Mouse (Mus musculus): ENCODE data around the gene Plbd2. TPM values are rescaled to one million over a fixed set of nuclear protein-coding genes. Genes with fewer than 3 reads are reported as not detected.
A peak's percentile ranks its signal among the peaks of the same experiment; 100 is the strongest.
"Not testable (repeated sequence)": the region's sequence is repeated elsewhere in the genome, so short reads cannot be mapped to it uniquely, and the experiment has no call there.

Plbd2 gene
- polyA plus RNA-seq, 1 experiment from 2014 or later = 52.5 TPM

DNA sequence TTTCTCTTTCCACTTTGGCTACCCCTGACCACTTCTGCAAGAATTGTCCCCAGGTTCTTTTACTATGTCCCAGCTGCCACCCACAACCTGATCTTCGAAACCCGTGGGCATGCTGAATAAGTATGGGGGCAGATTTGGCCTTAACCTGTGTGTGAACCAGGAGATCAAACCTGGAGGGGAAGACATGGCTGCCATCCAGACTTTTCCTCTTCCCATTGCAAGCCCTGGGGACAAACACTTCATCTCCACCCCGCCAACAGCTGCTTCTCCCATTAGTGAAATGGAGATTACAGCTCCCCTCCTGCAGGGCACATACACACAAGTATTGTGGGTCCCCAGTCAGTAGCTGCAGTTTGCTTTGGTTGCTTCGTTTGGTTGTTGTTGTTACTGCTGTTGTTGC lies 3.9 kb upstream of the Plbd2 start:
- H3K9me3 ChIP-seq = no peaks in the 10 kb centered on the region
- H3K27ac ChIP-seq = no peak overlapping the region
- H3K27me3 ChIP-seq = peaks cover 3% of the 10 kb centered on the region; the same call in 1 of the 2 replicates
- H3K36me3 ChIP-seq = no peaks in the 10 kb centered on the region
- WGBS = 55% methylated on average over 4 of the region's 4 CpGs
- H3K9ac ChIP-seq = no peak overlapping the region
- no peak for ATAC-seq (ENCODE audit: insufficient number of reproducible peaks, insufficient read depth, low FRiP score, low TSS enrichment)
- peaks cover 13% of the 10 kb centered on the region for H3K4me1 ChIP-seq
- no peak overlapping the region for H3K4me3 ChIP-seq
- no peak overlapping the region for H3K4me2 ChIP-seq (replicated peaks)

DNA sequence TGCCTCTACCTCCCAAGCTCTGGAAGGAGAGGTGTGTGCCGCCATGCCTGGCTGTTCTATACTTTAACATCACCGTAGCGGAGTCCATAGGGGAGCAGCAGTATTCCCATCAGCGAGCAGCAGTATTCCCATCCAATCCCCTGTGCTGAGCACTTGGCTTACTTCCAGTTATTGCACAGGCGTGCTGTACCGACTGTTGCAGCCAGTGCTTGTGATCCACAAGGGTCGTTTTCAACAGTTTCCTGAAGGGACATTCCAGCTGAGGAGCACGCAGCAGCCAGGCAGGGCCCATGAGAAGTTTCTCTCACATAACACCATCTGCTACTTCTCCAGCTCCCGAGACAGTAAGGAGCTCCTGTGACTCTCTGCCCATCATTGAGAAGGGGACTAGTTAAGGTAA lies 3.1 kb upstream of the Plbd2 start:
- WGBS = 60% methylated on average over 9 of the region's 9 CpGs
- no peaks in the 10 kb centered on the region for H3K36me3 ChIP-seq

DNA sequence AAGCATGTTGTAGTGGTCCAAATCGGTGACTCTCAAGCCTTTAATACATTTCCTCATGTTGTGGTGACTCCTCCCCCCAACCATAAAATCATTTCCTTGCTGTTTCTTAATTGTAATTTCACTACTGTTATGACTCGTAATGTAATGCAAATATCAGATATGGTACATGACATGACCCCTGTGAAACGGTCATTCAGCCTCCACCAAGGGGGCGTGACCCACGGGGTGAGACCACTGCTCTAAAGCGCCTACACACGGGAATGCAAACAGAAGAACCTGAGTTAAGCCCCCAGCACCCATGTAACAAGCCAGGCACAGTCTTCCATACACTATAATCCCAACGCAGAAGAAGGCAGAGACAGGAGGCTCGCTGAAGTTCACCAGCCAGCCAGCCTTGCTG lies 2.4 kb upstream of the Plbd2 start:
- Histone ChIP-seq H3K36me3 (no peaks in the 10 kb centered on the region), H3K27ac (no peak overlapping the region), H3K4me1 (peaks cover 20% of the 10 kb centered on the region), H3K9me3 (no peaks in the 10 kb centered on the region), H3K27me3 (no peaks in the 10 kb centered on the region), H3K9ac (no peak overlapping the region), H3K4me2 (replicated peaks) (no peak overlapping the region), H3K4me3 (no peak overlapping the region)
- WGBS = 67% methylated on average over 9 of the region's 9 CpGs
- no peak for ATAC-seq (ENCODE audit: insufficient number of reproducible peaks, insufficient read depth, low FRiP score, low TSS enrichment)

More for the DNA sequence above, 3.1 kb upstream of the Plbd2 start:
- no peak overlapping the region for H3K9ac ChIP-seq
- ATAC-seq (ENCODE audit: insufficient number of reproducible peaks, insufficient read depth, low FRiP score, low TSS enrichment) = no peak
- H3K4me1 ChIP-seq = peaks cover 20% of the 10 kb centered on the region
- 0 out of 2 replicates have a peak, but pooled peaks cover 2% of the 10 kb centered on the region for H3K27me3 ChIP-seq
- H3K9me3 ChIP-seq = no peaks in the 10 kb centered on the region
- H3K27ac ChIP-seq = no peak overlapping the region
- H3K4me2 ChIP-seq (replicated peaks) = no peak overlapping the region
- H3K4me3 ChIP-seq = no peak overlapping the region

DNA sequence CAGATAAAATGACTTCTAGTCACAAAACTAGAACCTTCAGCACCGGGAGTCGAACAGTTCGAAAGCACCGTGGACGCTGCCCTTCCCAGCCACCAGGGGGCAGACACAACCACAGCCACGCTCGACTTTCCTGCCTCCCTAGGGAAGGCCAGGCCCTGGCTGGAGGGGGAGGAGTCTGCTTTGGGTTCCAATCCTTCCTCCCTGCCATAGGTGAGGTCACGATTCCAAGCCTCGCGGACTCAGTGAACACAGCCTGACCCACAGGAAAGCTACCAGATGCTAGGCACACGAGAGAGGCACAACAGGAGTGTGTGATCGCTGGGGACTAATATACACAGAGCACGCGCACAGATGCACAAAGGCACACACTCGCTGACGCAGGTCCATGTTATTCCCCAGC lies 1.9 kb upstream of the Plbd2 start:
- Histone ChIP-seq H3K4me2 (replicated peaks) (0 out of 2 replicates have a peak overlapping the region, but pooled peaks have one; percentile 4), H3K4me3 (no peak overlapping the region), H3K9ac (no peak overlapping the region), H3K4me1 (peaks cover 20% of the 10 kb centered on the region), H3K9me3 (no peaks in the 10 kb centered on the region), H3K27ac (no peak overlapping the region), H3K27me3 (no peaks in the 10 kb centered on the region), H3K36me3 (no peaks in the 10 kb centered on the region)
- no peak for ATAC-seq (ENCODE audit: insufficient number of reproducible peaks, insufficient read depth, low FRiP score, low TSS enrichment)
- WGBS = 21% methylated on average over 16 of the region's 16 CpGs

DNA sequence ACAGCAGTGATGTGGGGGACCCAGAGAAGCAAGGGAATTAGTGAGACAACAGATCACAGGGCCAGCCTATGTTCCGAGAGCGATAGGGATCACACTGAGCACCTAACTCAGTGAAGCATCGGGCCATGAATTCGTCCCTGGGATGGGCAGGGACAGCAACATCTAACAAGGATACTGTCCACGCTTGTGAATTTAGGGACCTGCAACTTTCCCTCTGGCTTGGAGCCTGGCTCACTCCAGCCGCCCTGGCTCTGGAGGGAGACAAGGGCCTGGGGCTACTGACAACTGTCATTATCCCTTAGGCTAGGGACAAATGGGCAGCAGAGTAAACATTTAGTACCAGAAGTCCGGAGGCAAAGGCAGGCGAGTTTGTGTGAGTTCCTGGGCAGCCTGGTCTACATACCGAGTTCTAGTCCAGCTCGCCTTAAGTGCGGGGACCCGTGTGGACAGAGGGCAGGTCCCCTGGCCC lies 716 bp downstream of the Plbd2 start:
- peaks cover 20% of the 10 kb centered on the region for H3K4me1 ChIP-seq
- WGBS = 4% methylated on average over 12 of the region's 12 CpGs
- ATAC-seq (ENCODE audit: insufficient number of reproducible peaks, insufficient read depth, low FRiP score, low TSS enrichment) = no peak
- H3K27ac ChIP-seq = no peak overlapping the region
- no peaks in the 10 kb centered on the region for H3K27me3 ChIP-seq
- peak overlapping the region; percentile 96 for H3K4me3 ChIP-seq
- peak overlapping the region; percentile 78 for H3K4me2 ChIP-seq (replicated peaks)
- peak overlapping the region; percentile 89 for H3K9ac ChIP-seq
- H3K9me3 ChIP-seq = no peaks in the 10 kb centered on the region
- H3K36me3 ChIP-seq = peaks cover 7% of the 10 kb centered on the region; the same call in 1 of the 2 replicates

DNA sequence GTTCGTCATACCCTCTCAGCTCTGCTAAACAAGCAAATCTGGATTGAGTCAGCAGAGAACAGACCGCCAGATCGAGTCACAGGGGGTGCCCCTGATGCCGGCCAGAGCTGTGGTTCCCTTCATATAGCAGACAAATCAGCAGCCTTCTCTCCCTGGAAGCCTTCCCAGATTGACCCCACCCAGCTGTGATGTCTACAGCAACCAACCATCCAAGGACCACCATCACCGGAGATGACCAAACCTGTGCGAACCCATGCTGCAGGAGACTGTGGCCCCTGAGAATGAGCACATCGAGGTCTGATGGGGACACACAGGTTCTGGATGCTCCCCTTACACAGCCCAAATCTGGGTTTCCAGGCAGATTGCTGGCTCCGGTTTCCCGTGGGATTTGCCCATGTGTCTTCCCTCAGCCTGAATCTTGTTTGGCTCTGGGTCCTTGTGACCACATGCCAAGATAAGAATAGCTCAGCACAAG lies 1.2 kb downstream of the Plbd2 start:
- Histone ChIP-seq H3K9ac (peak overlapping the region; percentile 89; the same call in 1 of the 2 replicates), H3K4me3 (peak overlapping the region; percentile 96), H3K27me3 (no peaks in the 10 kb centered on the region), H3K4me1 (peaks cover 20% of the 10 kb centered on the region), H3K4me2 (replicated peaks) (peak overlapping the region; percentile 78), H3K36me3 (peaks cover 7% of the 10 kb centered on the region; the same call in 1 of the 2 replicates), H3K27ac (no peak overlapping the region), H3K9me3 (no peaks in the 10 kb centered on the region)
- WGBS = 63% methylated on average over 9 of the region's 9 CpGs
- ATAC-seq (ENCODE audit: insufficient number of reproducible peaks, insufficient read depth, low FRiP score, low TSS enrichment) = no peak

DNA sequence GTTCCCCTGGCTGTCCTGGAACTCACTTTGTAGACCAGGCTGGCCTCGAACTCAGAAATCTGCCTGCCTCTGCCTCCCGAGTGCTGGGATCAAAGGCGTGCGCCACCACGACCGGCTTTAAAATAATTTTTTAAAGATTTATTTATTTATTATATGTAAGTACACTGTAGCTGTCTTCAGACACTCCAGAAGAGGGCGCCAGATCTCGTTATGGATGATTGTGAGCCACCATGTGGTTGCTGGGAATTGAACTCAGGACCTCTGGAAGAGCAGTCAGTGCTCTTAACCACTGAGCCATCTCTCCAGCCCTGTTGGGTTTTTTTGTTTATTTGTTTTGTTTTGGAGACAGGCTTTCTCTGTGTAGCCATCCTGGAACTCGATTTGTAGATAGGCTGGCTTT lies 2.8 kb downstream of the Plbd2 start:
- Histone ChIP-seq H3K36me3 (peaks cover 12% of the 10 kb centered on the region; the same call in 1 of the 2 replicates), H3K4me1 (peaks cover 16% of the 10 kb centered on the region)
- ATAC-seq (ENCODE audit: insufficient number of reproducible peaks, insufficient read depth, low FRiP score, low TSS enrichment); H3K27ac ChIP-seq; H3K9me3 ChIP-seq; H3K4me3 ChIP-seq; H3K27me3 ChIP-seq; H3K9ac ChIP-seq; H3K4me2 ChIP-seq (replicated peaks): not testable (repeated sequence)
- WGBS = 86% methylated on average over 9 of the region's 9 CpGs

DNA sequence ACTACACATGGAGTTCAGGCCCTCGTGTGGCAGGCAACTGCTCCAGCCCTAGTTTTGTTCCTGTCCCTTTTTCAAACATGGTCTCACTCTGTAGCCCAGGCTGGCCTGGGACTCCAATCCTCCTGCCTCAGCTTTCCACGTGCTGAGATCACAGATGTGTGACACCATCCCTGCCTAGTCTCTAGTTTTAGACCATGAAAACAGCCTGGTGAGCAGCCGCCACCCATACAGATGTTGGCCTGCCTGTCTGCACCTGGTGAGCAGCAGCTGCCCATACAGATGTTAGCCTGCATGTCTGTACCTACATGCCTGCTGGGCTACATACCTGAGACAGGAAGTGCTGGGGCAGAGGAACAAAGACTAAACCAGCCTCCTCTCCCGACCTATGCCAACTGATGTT lies 4.2 kb downstream of the Plbd2 start:
- ATAC-seq (ENCODE audit: insufficient number of reproducible peaks, insufficient read depth, low FRiP score, low TSS enrichment) = no peak
- Histone ChIP-seq H3K36me3 (peaks cover 16% of the 10 kb centered on the region; the same call in 1 of the 2 replicates), H3K27ac (no peak overlapping the region), H3K9me3 (no peaks in the 10 kb centered on the region), H3K4me2 (replicated peaks) (no peak overlapping the region), H3K9ac (no peak overlapping the region), H3K27me3 (no peaks in the 10 kb centered on the region), H3K4me1 (peaks cover 13% of the 10 kb centered on the region), H3K4me3 (no peak overlapping the region)
- WGBS = 81% methylated on average over 4 of the region's 4 CpGs

DNA sequence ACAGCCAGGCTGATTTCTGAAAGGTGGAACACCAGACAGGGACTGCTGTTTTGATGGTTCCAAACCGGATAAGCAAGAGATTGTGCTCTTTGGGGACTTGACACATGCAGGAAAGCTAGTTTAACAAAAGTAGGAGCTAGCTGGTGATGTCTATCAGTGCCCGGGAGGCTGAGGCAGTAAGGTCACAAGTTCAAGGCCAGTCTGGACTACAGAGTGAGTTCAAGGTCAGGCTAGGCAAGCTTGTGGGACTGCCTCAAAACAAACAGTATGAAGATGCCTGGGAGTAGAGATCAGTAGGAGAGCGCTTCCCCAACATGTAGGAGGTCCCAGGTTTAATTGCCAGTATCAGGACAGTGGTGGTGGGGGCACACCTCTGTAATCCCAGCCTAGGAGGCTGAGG lies 6.4 kb downstream of the Plbd2 start:
- no peaks in the 10 kb centered on the region for H3K27me3 ChIP-seq
- H3K9ac ChIP-seq = no peak overlapping the region
- H3K4me3 ChIP-seq = no peak overlapping the region
- H3K36me3 ChIP-seq = peaks cover 28% of the 10 kb centered on the region
- ATAC-seq (ENCODE audit: insufficient number of reproducible peaks, insufficient read depth, low FRiP score, low TSS enrichment) = no peak
- peaks cover 4% of the 10 kb centered on the region; the same call in 1 of the 2 replicates for H3K4me1 ChIP-seq
- WGBS = 87% methylated on average over 3 of the region's 3 CpGs
- H3K4me2 ChIP-seq (replicated peaks) = no peak overlapping the region
- H3K27ac ChIP-seq = no peak overlapping the region
- no peaks in the 10 kb centered on the region for H3K9me3 ChIP-seq

DNA sequence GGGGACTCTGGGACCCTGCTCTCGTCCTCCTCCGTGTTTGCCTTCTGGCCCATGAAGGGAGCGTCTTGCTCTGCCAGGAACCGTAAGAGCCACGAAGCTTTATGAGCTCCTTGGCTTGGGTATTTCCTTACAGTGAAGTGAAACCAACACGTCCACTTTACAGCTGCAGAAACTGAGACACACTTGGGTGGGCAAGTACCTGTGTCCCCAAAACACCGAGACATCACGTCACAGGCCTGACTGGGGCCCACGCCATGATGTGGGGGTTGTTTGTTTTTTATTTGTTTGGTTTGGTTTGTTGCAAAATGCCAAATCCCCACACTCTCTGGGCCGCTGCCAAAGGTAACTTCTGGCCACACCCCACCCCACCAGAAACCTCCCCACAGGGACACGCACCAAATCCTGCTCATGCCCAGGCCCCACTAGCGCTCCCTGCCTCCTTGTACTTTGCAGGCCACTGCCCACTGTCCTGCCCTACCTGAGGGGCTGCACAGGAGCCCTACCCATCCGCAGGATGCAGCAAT lies 7.7 kb downstream of the Plbd2 start:
- H3K27me3 ChIP-seq = no peaks in the 10 kb centered on the region
- H3K27ac ChIP-seq = no peak overlapping the region
- H3K36me3 ChIP-seq = peaks cover 35% of the 10 kb centered on the region
- H3K4me3 ChIP-seq = no peak overlapping the region
- no peak overlapping the region for H3K9ac ChIP-seq
- no peak overlapping the region for H3K4me2 ChIP-seq (replicated peaks)
- no peaks in the 10 kb centered on the region for H3K9me3 ChIP-seq
- no peaks in the 10 kb centered on the region for H3K4me1 ChIP-seq
- ATAC-seq (ENCODE audit: insufficient number of reproducible peaks, insufficient read depth, low FRiP score, low TSS enrichment) = no peak
- 90% methylated on average over 13 of the region's 13 CpGs for WGBS

DNA sequence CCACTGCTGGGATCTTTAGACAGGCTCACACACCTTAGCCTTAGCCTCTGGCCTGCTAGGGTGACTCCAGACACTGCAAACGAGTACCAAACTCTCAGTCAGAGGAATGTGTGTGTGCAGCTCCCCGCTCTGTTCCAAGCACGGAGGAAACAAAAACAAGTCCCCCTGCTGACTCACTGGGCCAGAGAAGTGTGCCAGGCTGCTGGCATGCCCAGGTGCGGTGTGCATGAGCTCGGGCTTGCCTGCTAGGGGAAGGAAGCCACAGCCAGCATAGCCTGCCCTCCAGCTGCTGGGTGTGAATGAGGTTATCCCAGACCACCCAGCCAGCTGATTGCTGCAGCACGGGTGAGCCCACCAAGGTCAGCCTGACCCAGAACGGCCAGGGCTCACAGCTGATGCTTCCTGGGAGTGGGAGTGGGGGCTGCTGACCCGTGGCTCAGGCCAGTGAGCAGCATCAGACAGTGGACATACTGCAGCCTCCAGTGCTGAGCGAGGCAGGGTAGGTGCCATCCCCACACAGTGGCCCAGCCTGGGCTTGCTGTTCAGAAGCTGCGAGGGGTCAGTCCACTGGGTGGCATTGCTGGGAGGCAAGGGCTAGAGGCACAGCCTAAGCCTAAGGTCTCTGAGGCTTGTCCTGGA lies 8.2 kb downstream of the Plbd2 start:
- WGBS = 76% methylated on average over 10 of the region's 10 CpGs
- H3K36me3 ChIP-seq = peaks cover 40% of the 10 kb centered on the region
- no peaks in the 10 kb centered on the region for H3K4me1 ChIP-seq
- no peak overlapping the region for H3K9ac ChIP-seq
- no peak for ATAC-seq (ENCODE audit: insufficient number of reproducible peaks, insufficient read depth, low FRiP score, low TSS enrichment)
- H3K27ac ChIP-seq = no peak overlapping the region
- H3K4me2 ChIP-seq (replicated peaks) = no peak overlapping the region
- no peak overlapping the region for H3K4me3 ChIP-seq
- H3K27me3 ChIP-seq = no peaks in the 10 kb centered on the region
- H3K9me3 ChIP-seq = no peaks in the 10 kb centered on the region

DNA sequence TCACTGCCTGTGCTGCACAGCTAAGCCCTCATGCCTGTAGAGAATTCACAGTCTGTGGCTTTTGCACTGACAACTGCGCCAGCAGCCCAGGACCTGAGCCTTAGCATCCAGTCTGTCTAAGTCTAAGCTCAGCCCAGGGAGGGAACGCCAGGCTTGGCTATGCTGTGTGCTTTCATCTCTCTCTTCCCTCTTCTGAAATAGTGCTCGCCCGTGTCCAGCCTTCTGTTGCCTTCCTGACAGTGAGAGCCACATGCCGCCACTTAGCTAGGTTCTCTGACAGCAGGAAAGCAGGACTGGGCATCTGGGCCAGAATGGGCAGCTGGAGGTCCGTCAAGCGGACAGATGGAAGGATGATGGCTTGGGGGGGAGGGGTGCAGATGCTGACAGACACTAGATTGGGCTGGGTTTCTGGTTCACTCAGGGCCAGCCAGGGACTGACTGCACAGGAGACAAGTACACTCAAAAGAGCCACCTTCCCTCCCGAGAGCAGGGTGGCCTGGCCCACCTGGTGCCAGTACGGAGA lies 9.5 kb downstream of the Plbd2 start:
- peaks cover 45% of the 10 kb centered on the region for H3K36me3 ChIP-seq
- no peaks in the 10 kb centered on the region for H3K9me3 ChIP-seq
- H3K27ac ChIP-seq = no peak overlapping the region
- ATAC-seq (ENCODE audit: insufficient number of reproducible peaks, insufficient read depth, low FRiP score, low TSS enrichment) = no peak
- H3K27me3 ChIP-seq = no peaks in the 10 kb centered on the region
- H3K4me2 ChIP-seq (replicated peaks) = no peak overlapping the region
- no peak overlapping the region for H3K4me3 ChIP-seq
- H3K9ac ChIP-seq = no peak overlapping the region
- H3K4me1 ChIP-seq = no peaks in the 10 kb centered on the region
- 87% methylated on average over 9 of the region's 9 CpGs for WGBS
